Mouse (Mus musculus) heart, embryonic 15.5 days (tissue): ENCODE results near the gene Tmem104. TPM values are rescaled to one million over a fixed set of nuclear protein-coding genes. Genes with fewer than 3 reads are reported as not detected.

ENCODE experiments used
- ATAC-seq: fragments of 200-750 bp; cut with Nextera tagmentation; replicated peaks from 2 replicates; pipeline ENCODE4 v1.8.0; 2017; ENCODE audit warnings: low read depth, moderate TSS enrichment; ENCODE audit not compliant: insufficient number of reproducible peaks, insufficient read depth, low FRiP score
- H3K27ac ChIP-seq: fragments of 300-500 bp; sonication (generic); 2 replicates; pipeline ENCODE4 v1.5.1; 2015; ENCODE audit warnings: mild to moderate bottlenecking, inconsistent platforms
- H3K27me3 ChIP-seq: fragments of 300-500 bp; sonication (generic); 2 replicates; pipeline ENCODE4 v1.6.1; 2015; ENCODE audit warnings: inconsistent platforms
- H3K36me3 ChIP-seq: fragments of 300-500 bp; sonication (generic); 2 replicates; pipeline ENCODE4 v1.6.1; 2015; ENCODE audit warnings: mild to moderate bottlenecking, inconsistent platforms
- H3K4me1 ChIP-seq: fragments of 300-500 bp; sonication (generic); replicated peaks from 2 replicates; pipeline ENCODE4 v1.6.1; 2015; ENCODE audit warnings: inconsistent platforms
- H3K4me2 ChIP-seq: fragments of 300-500 bp; sonication (generic); 2 replicates; pipeline ENCODE4 v1.6.1; 2015; ENCODE audit warnings: inconsistent platforms, mild to moderate bottlenecking, moderate library complexity
- H3K4me3 ChIP-seq: fragments of 300-500 bp; sonication (generic); 2 replicates; pipeline ENCODE4 v1.5.1; 2015; ENCODE audit warnings: mild to moderate bottlenecking, inconsistent platforms
- H3K9ac ChIP-seq: fragments of 300-500 bp; sonication (generic); 2 replicates; pipeline ENCODE4 v1.6.1; 2015; ENCODE audit warnings: mild to moderate bottlenecking, inconsistent platforms
- H3K9me3 ChIP-seq: fragments of 300-500 bp; sonication (generic); replicated peaks from 2 replicates; pipeline ENCODE4 v1.6.1; 2016; ENCODE audit warnings: inconsistent platforms
- WGBS: fragments of 180-500 bp; shearing (Covaris S2); methylation state at CpG from one replicate; pipeline ENCODE4 v1.1.7; 2015; ENCODE audit warnings: mixed read lengths; 5-methylcytosine and 5-hydroxymethylcytosine counted together
- polyA plus RNA-seq: library from polyadenylated mRNA; unstranded; fragments of >200 nt; fragmentation: Nextera tagmentation; extraction: Ambion mirVana; gene quantifications from 2 replicates; pipeline ENCODE4 v1.2.1, GENCODE M21; 2015

Gene Tmem104
- polyA plus RNA-seq, 1 experiment from 2014 or later, result 6.6 TPM

- H3K4me3 ChIP-seq, result no peak overlapping the region
- H3K4me2 ChIP-seq, result no peak overlapping the region
- peaks cover 27% of the 10 kb centered on the region for H3K27me3 ChIP-seq
- no peaks in the 10 kb centered on the region for H3K36me3 ChIP-seq
- H3K9ac ChIP-seq, result no peak overlapping the region
- no peak for ATAC-seq
- H3K9me3 ChIP-seq, result no peaks in the 10 kb centered on the region
- 60% methylated on average over 11 of the region's 11 CpGs for WGBS
- no peak overlapping the region for H3K27ac ChIP-seq
- peaks cover 41% of the 10 kb centered on the region for H3K4me1 ChIP-seq
Observed at GRCm38 (mm10) chr11:115160016-115160797, 27.1 kb upstream of the Tmem104 start.

- peaks cover 43% of the 10 kb centered on the region for H3K4me1 ChIP-seq
- 27% methylated on average over 10 of the region's 10 CpGs for WGBS
- no peak overlapping the region for H3K4me2 ChIP-seq
Observed at GRCm38 (mm10) chr11:115160883-115161577, 26.3 kb upstream of the Tmem104 start.

GRCm38 (mm10) chr11:115161578-115162204, 25.6 kb upstream of the Tmem104 start:
- no peak overlapping the region for H3K9ac ChIP-seq
- WGBS, result 41% methylated on average over 9 of the region's 9 CpGs
- no peak overlapping the region; the same call in 1 of the 2 replicates for H3K27ac ChIP-seq
- no peak for ATAC-seq
- no peak overlapping the region for H3K4me3 ChIP-seq
- H3K4me2 ChIP-seq, result peak overlapping the region; percentile 92; the same call in 1 of the 2 replicates
- peaks cover 20% of the 10 kb centered on the region for H3K27me3 ChIP-seq
- peaks cover 43% of the 10 kb centered on the region for H3K4me1 ChIP-seq
- H3K36me3 ChIP-seq, result no peaks in the 10 kb centered on the region
- H3K9me3 ChIP-seq, result no peaks in the 10 kb centered on the region

More at GRCm38 (mm10) chr11:115160883-115161577, 26.3 kb upstream of the Tmem104 start:
- no peaks in the 10 kb centered on the region for H3K36me3 ChIP-seq
- no peak overlapping the region; the same call in 1 of the 2 replicates for H3K27ac ChIP-seq
- no peak for ATAC-seq
- no peak overlapping the region for H3K4me3 ChIP-seq
- peaks cover 26% of the 10 kb centered on the region for H3K27me3 ChIP-seq
- no peak overlapping the region for H3K9ac ChIP-seq
- H3K9me3 ChIP-seq, result no peaks in the 10 kb centered on the region

GRCm38 (mm10) chr11:115162205-115162601, 25.1 kb upstream of the Tmem104 start:
- H3K4me2 ChIP-seq, result peak overlapping the region; percentile 92
- peak overlapping the region; percentile 76 for H3K27ac ChIP-seq
- no peak overlapping the region for H3K9ac ChIP-seq
- peaks cover 43% of the 10 kb centered on the region for H3K4me1 ChIP-seq
- ATAC-seq, result no peak
- H3K27me3 ChIP-seq, result peaks cover 15% of the 10 kb centered on the region
- peak overlapping the region; percentile 72 for H3K4me3 ChIP-seq
- H3K36me3 ChIP-seq, result no peaks in the 10 kb centered on the region
- WGBS, result 22% methylated on average over 9 of the region's 9 CpGs
- H3K9me3 ChIP-seq, result no peaks in the 10 kb centered on the region

- Histone ChIP-seq H3K9ac (peak within 1 kb of the TSS; percentile 60), H3K4me2 (peak within 1 kb of the TSS; percentile 92), H3K27me3 (peaks cover 15% of the 10 kb centered on the region), H3K4me3 (peak within 1 kb of the TSS; percentile 72), H3K9me3 (no peaks in the 10 kb centered on the region), H3K4me1 (peaks cover 42% of the 10 kb centered on the region), H3K36me3 (no peaks in the 10 kb centered on the region), H3K27ac (peak within 1 kb of the TSS; percentile 76)
- peak; percentile 95 for ATAC-seq
- WGBS, result under 1% methylated on average over 47 of the region's 47 CpGs
Observed at GRCm38 (mm10) chr11:115162832-115163480, 24.3 kb upstream of the Tmem104 start, which contains the start of gene Slc9a3r1. TSS of gene Slc9a3r1 (plus strand) at chr11:115163341.

GRCm38 (mm10) chr11:115163568-115164150, 23.6 kb upstream of the Tmem104 start:
- H3K9ac ChIP-seq, result peak overlapping the region; percentile 60
- peak overlapping the region; percentile 92 for H3K4me2 ChIP-seq
- H3K4me1 ChIP-seq, result peaks cover 35% of the 10 kb centered on the region
- peak; percentile 9; the same call in 1 of the 2 replicates for ATAC-seq
- peak overlapping the region; percentile 20; the same call in 1 of the 2 replicates for H3K27ac ChIP-seq
- H3K4me3 ChIP-seq, result peak overlapping the region; percentile 72
- WGBS, result under 1% methylated on average over 47 of the region's 47 CpGs
- H3K27me3 ChIP-seq, result peaks cover 15% of the 10 kb centered on the region
- no peaks in the 10 kb centered on the region for H3K9me3 ChIP-seq
- no peaks in the 10 kb centered on the region for H3K36me3 ChIP-seq

GRCm38 (mm10) chr11:115164341-115164975, 22.8 kb upstream of the Tmem104 start:
- peaks cover 34% of the 10 kb centered on the region for H3K4me1 ChIP-seq
- WGBS, result under 1% methylated on average over 14 of the region's 14 CpGs
- no peak overlapping the region; the same call in 1 of the 2 replicates for H3K27ac ChIP-seq

GRCm38 (mm10) chr11:115164976-115165374, 22.3 kb upstream of the Tmem104 start:
- peak overlapping the region; percentile 72 for H3K4me3 ChIP-seq
- H3K27ac ChIP-seq, result no peak overlapping the region
- H3K9me3 ChIP-seq, result no peaks in the 10 kb centered on the region
- ATAC-seq, result no peak
- peak overlapping the region; percentile 92 for H3K4me2 ChIP-seq
- H3K4me1 ChIP-seq, result peaks cover 34% of the 10 kb centered on the region
- peak overlapping the region; percentile 60; the same call in 1 of the 2 replicates for H3K9ac ChIP-seq
- H3K36me3 ChIP-seq, result no peaks in the 10 kb centered on the region
- peaks cover 15% of the 10 kb centered on the region for H3K27me3 ChIP-seq
- 7% methylated on average over 9 of the region's 9 CpGs for WGBS

More at GRCm38 (mm10) chr11:115164341-115164975, 22.8 kb upstream of the Tmem104 start:
- Histone ChIP-seq H3K4me3 (peak overlapping the region; percentile 72), H3K9ac (peak overlapping the region; percentile 60), H3K4me2 (peak overlapping the region; percentile 92), H3K9me3 (no peaks in the 10 kb centered on the region), H3K36me3 (no peaks in the 10 kb centered on the region), H3K27me3 (peaks cover 15% of the 10 kb centered on the region)
- ATAC-seq, result no peak

GRCm38 (mm10) chr11:115166776-115167175, 20.5 kb upstream of the Tmem104 start:
- no peak overlapping the region for H3K4me2 ChIP-seq
- no peaks in the 10 kb centered on the region for H3K36me3 ChIP-seq
- peaks cover 34% of the 10 kb centered on the region for H3K4me1 ChIP-seq
- H3K9me3 ChIP-seq, result no peaks in the 10 kb centered on the region
- no peak overlapping the region for H3K4me3 ChIP-seq
- no peak overlapping the region for H3K27ac ChIP-seq
- peaks cover 17% of the 10 kb centered on the region for H3K27me3 ChIP-seq
- 95% methylated on average over 3 of the region's 3 CpGs for WGBS
- no peak for ATAC-seq
- no peak overlapping the region for H3K9ac ChIP-seq

- no peak overlapping the region for H3K9ac ChIP-seq
- H3K27ac ChIP-seq, result no peak overlapping the region
- no peak overlapping the region for H3K4me3 ChIP-seq
- H3K9me3 ChIP-seq, result no peaks in the 10 kb centered on the region
- 71% methylated on average over 8 of the region's 8 CpGs for WGBS
- no peaks in the 10 kb centered on the region for H3K36me3 ChIP-seq
- ATAC-seq, result no peak
- no peak overlapping the region for H3K4me2 ChIP-seq
- H3K4me1 ChIP-seq, result peaks cover 34% of the 10 kb centered on the region
- H3K27me3 ChIP-seq, result peaks cover 20% of the 10 kb centered on the region
Observed at GRCm38 (mm10) chr11:115167631-115168249, 19.5 kb upstream of the Tmem104 start.
